Mouse (Mus musculus) forebrain, postnatal 0 days (tissue): ENCODE results near the gene Ms4a7. TPM values are rescaled to one million over a fixed set of nuclear protein-coding genes. Genes with fewer than 3 reads are reported as not detected.
"Not testable (repeated sequence)": the region's sequence is repeated elsewhere in the genome, so short reads cannot be mapped to it uniquely, and the experiment has no call there.

ENCODE experiments used
- ATAC-seq: fragments of 200-750 bp; cut with Nextera tagmentation; 2 replicates; pipeline ENCODE4 v1.8.0; 2017; ENCODE audit warnings: mild to moderate bottlenecking, moderate library complexity
- DNase-seq: peaks from one replicate; pipeline ENCODE4 v3.0.0-alpha.2; 2015
- H3K27ac ChIP-seq: fragments of 300-500 bp; sonication (generic); 2 replicates; pipeline ENCODE4 v1.5.1; 2014; ENCODE audit warnings: low read depth, mild to moderate bottlenecking, antibody characterized with exemption, low read length, moderate library complexity, mixed read lengths
- H3K27me3 ChIP-seq: fragments of 300-500 bp; sonication (generic); 2 replicates; pipeline ENCODE4 v1.6.1; 2014; ENCODE audit warnings: mild to moderate bottlenecking, low read length, mixed read lengths; ENCODE audit not compliant: insufficient read depth
- H3K36me3 ChIP-seq: fragments of 300-500 bp; sonication (generic); 2 replicates; pipeline ENCODE4 v1.6.1; 2014; ENCODE audit warnings: mild to moderate bottlenecking, moderate library complexity; ENCODE audit not compliant: insufficient read depth
- H3K4me1 ChIP-seq: fragments of 300-500 bp; sonication (generic); 2 replicates; pipeline ENCODE4 v1.6.1; 2014; ENCODE audit warnings: antibody characterized with exemption; ENCODE audit not compliant: insufficient read depth
- H3K4me2 ChIP-seq: fragments of 300-500 bp; sonication (generic); 2 replicates; pipeline ENCODE4 v1.6.1; 2014; ENCODE audit warnings: low read depth, mild to moderate bottlenecking, moderate library complexity
- H3K4me3 ChIP-seq: fragments of 300-500 bp; sonication (generic); 2 replicates; pipeline ENCODE4 v1.5.1; 2014; ENCODE audit warnings: low read depth, low read length, mixed read lengths
- H3K9ac ChIP-seq: fragments of 300-500 bp; sonication (generic); 2 replicates; pipeline ENCODE4 v1.6.1; 2014; ENCODE audit warnings: mild to moderate bottlenecking
- H3K9me3 ChIP-seq: fragments of 300-500 bp; sonication (generic); 2 replicates; pipeline ENCODE4 v1.6.1; 2016; ENCODE audit warnings: low read length
- CTCF ChIP-seq: sonication (generic); IDR thresholded peaks from 2 replicates; pipeline ENCODE4 v1.5.1; 2016; ENCODE audit warnings: antibody characterized with exemption, control low read depth, low read depth
- WGBS: fragments of 180-500 bp; shearing (Covaris S2); extraction: QIAGEN DNeasy Blood & Tissue Kit; methylation state at CpG from one replicate; pipeline ENCODE4 v1.1.7; 2014; 5-methylcytosine and 5-hydroxymethylcytosine counted together
- polyA plus RNA-seq: library from polyadenylated mRNA; unstranded; fragments of >200 nt; fragmentation: Nextera tagmentation; extraction: Ambion mirVana; gene quantifications from 2 replicates; pipeline ENCODE4 v1.2.1, GENCODE M21; 2015
- total RNA-seq: library from RNA; depleted of rRNA; stranded (reverse); fragments of >200 nt; gene quantifications from 2 replicates; pipeline ENCODE4 v1.2.3, GENCODE M21; 2014; rRNA removed

The Ms4a7 gene
- total and polyA plus RNA-seq, 2 experiments from 2014 or later = 1.1 to 3.3 TPM

DNA sequence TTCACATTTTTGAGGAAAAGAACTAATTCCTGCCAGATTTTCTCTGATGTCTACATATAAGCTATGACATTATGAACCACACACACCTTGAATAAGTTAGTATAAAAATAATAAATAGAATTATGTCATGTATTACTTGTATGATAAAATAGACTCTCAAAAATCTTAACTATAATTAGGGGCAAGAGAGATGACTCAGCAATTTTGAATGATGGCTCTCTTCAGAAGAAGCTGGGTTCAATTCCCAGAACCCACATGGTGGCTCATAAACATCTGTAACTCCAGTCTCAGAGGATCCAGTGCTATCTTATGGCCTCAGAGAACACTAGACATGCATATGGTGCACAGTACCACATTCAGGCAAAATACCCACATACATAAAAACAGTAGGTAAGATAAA lies 27.1 kb downstream of the Ms4a7 start:
- TF ChIP-seq CTCF = no peak

GRCm38 (mm10) chr19:11299529-11299928 lies 36.4 kb downstream of the Ms4a7 start:
- H3K9ac ChIP-seq, H3K9me3 ChIP-seq, H3K4me3 ChIP-seq, H3K4me1 ChIP-seq, ATAC-seq, H3K27ac ChIP-seq, DNase-seq, H3K36me3 ChIP-seq, H3K4me2 ChIP-seq, H3K27me3 ChIP-seq: not testable (repeated sequence)
- 27% methylated on average over 4 of the region's 4 CpGs for WGBS

More for the DNA sequence above, 27.1 kb downstream of the Ms4a7 start:
- Histone ChIP-seq H3K9me3 (no peaks in the 10 kb centered on the region), H3K27me3 (no peaks in the 10 kb centered on the region), H3K27ac (no peak overlapping the region), H3K4me2 (no peak overlapping the region), H3K9ac (no peak overlapping the region), H3K4me1 (no peaks in the 10 kb centered on the region), H3K36me3 (no peaks in the 10 kb centered on the region), H3K4me3 (no peak overlapping the region)
- ATAC-seq = no peak
- no peak for DNase-seq

- H3K4me2 ChIP-seq = no peak overlapping the region
- WGBS = 30% methylated on average over 2 of the region's 2 CpGs
Measured at GRCm38 (mm10) chr19:11298939-11299338, 37.0 kb downstream of the Ms4a7 start.

GRCm38 (mm10) chr19:11293616-11294015 lies 42.3 kb downstream of the Ms4a7 start:
- not testable (repeated sequence) for H3K4me1 ChIP-seq, H3K9me3 ChIP-seq, H3K4me3 ChIP-seq, H3K27me3 ChIP-seq, ATAC-seq, H3K36me3 ChIP-seq, DNase-seq, H3K9ac ChIP-seq, H3K27ac ChIP-seq
- 8% methylated on average over 3 of the region's 3 CpGs for WGBS
- peak overlapping the region; percentile 50; the same call in 1 of the 2 replicates for H3K4me2 ChIP-seq

More at GRCm38 (mm10) chr19:11298939-11299338, 37.0 kb downstream of the Ms4a7 start:
- DNase-seq = no peak
- Histone ChIP-seq H3K27ac (no peak overlapping the region), H3K27me3 (no peaks in the 10 kb centered on the region), H3K9me3 (no peaks in the 10 kb centered on the region), H3K36me3 (no peaks in the 10 kb centered on the region), H3K4me3 (no peak overlapping the region), H3K4me1 (no peaks in the 10 kb centered on the region), H3K9ac (no peak overlapping the region)
- no peak for ATAC-seq
- no peak for TF ChIP-seq CTCF

DNA sequence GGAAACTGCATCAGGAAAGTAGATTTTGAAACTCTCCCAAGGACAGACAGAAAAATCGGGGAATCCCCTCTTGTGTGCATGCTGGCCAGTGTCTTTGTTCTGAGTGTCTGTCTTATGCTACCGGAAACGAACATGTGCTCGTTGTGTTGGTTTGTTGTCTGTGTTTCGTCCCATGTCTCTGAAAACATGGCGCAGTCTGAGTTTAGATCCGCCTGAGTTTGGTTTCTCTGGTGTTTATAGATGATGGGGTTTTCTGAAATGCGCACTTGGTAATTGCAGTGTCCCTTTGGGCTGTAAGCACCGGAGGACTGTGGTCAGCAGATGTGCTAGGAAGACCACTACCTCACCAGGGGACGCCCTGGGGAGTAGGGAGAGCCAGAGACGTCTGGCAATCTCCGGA lies 43.0 kb downstream of the Ms4a7 start:
- H3K9me3 ChIP-seq = no peaks in the 10 kb centered on the region
- no peak overlapping the region for H3K27ac ChIP-seq
- H3K27me3 ChIP-seq = no peaks in the 10 kb centered on the region
- no peaks in the 10 kb centered on the region for H3K36me3 ChIP-seq
- TF ChIP-seq CTCF = no peak
- ATAC-seq (no peak), DNase-seq (peak; percentile 35)
- H3K9ac ChIP-seq = peak overlapping the region; percentile 33
- H3K4me1 ChIP-seq = no peaks in the 10 kb centered on the region
- H3K4me3 ChIP-seq = peak overlapping the region; percentile 32
- WGBS = 7% methylated on average over 12 of the region's 12 CpGs
- H3K4me2 ChIP-seq = peak overlapping the region; percentile 50

- DNase-seq (no peak), ATAC-seq (no peak)
- no peaks in the 10 kb centered on the region for H3K4me1 ChIP-seq
- no peaks in the 10 kb centered on the region for H3K9me3 ChIP-seq
- H3K27me3 ChIP-seq = no peaks in the 10 kb centered on the region
- 93% methylated on average over 2 of the region's 2 CpGs for WGBS
- no peak within 1 kb of the TSS for H3K4me2 ChIP-seq
- H3K36me3 ChIP-seq = no peaks in the 10 kb centered on the region
- H3K4me3 ChIP-seq = no peak within 1 kb of the TSS
- no peak within 1 kb of the TSS for H3K27ac ChIP-seq
- TF ChIP-seq CTCF = no peak
- H3K9ac ChIP-seq = no peak within 1 kb of the TSS
Measured at GRCm38 (mm10) chr19:11283773-11284172, 52.2 kb downstream of the Ms4a7 start, which contains the start of gene Ms4a5. Gene Ms4a5, minus strand, starts transcription at chr19:11283873.

DNA sequence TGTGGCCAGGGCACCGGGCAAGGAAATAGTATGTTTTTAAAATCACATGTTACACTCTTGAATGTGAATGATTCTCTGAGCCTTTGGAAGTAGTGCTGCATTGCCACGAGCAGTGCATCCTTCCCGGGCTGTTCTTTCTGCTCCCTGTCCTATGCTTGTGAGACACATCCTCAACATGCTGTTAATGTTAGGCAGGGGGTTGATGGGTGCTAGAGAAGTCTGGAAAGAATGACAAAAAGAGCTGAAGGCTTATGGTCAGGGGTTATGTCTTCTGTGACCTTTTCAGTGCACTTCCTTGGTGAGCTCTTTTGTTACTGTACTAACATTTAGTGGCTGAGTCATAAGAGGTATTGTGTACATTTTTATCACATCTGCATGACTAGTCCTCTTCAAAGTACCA lies 55.7 kb downstream of the Ms4a7 start:
- ATAC-seq = no peak
- no peaks in the 10 kb centered on the region for H3K4me1 ChIP-seq

GRCm38 (mm10) chr19:11276431-11276830 lies 59.5 kb downstream of the Ms4a7 start:
- no peaks in the 10 kb centered on the region for H3K4me1 ChIP-seq
- H3K27me3 ChIP-seq = no peaks in the 10 kb centered on the region
- TF ChIP-seq CTCF = no peak
- WGBS = 65% methylated on average over 5 of the region's 5 CpGs
- DNase-seq (no peak), ATAC-seq (no peak)
- H3K4me2 ChIP-seq = no peak overlapping the region
- no peak overlapping the region for H3K4me3 ChIP-seq
- H3K36me3 ChIP-seq = no peaks in the 10 kb centered on the region
- no peak overlapping the region for H3K27ac ChIP-seq
- no peaks in the 10 kb centered on the region for H3K9me3 ChIP-seq
- H3K9ac ChIP-seq = no peak overlapping the region

More for the DNA sequence above, 55.7 kb downstream of the Ms4a7 start:
- Histone ChIP-seq H3K4me2 (no peak overlapping the region), H3K9me3 (no peaks in the 10 kb centered on the region), H3K27ac (no peak overlapping the region), H3K27me3 (no peaks in the 10 kb centered on the region), H3K36me3 (no peaks in the 10 kb centered on the region), H3K9ac (no peak overlapping the region), H3K4me3 (no peak overlapping the region)
- WGBS = 91% methylated on average over 3 of the region's 3 CpGs
- no peak for TF ChIP-seq CTCF
- no peak for DNase-seq

Other genes with a start within 250 kb of the Ms4a7 start
- gene 1700017D01Rik, start 205.3 kb downstream of the Ms4a7 start, total RNA-seq = not detected in 2 replicates
- gene 1700017D01Rik, start 205.3 kb downstream of the Ms4a7 start, polyA plus RNA-seq = not detected in 2 replicates
- not detected in 2 replicates for gene 1700025F22Rik, start 170.8 kb downstream of the Ms4a7 start, total RNA-seq
- not detected in 2 replicates for gene 1700025F22Rik, start 170.8 kb downstream of the Ms4a7 start, polyA plus RNA-seq
- gene Ms4a13, start 139.4 kb downstream of the Ms4a7 start, total RNA-seq = not detected in 2 replicates
- not detected in 2 replicates for gene Ms4a13, start 139.4 kb downstream of the Ms4a7 start, polyA plus RNA-seq
- gene Ms4a12, start 103.7 kb downstream of the Ms4a7 start, total RNA-seq = not detected in 2 replicates
- not detected in 2 replicates for gene Ms4a12, start 103.7 kb downstream of the Ms4a7 start, polyA plus RNA-seq
- 0.14 TPM in 1 of 2 replicates, not detected in the other for gene Ms4a1, start 69.9 kb downstream of the Ms4a7 start, total RNA-seq
- gene Ms4a1, start 69.9 kb downstream of the Ms4a7 start, polyA plus RNA-seq = 0.05 TPM in 1 of 2 replicates, not detected in the other
- not detected in 2 replicates for gene Ms4a5, start 52.3 kb downstream of the Ms4a7 start, total RNA-seq
- gene Ms4a5, start 52.3 kb downstream of the Ms4a7 start, polyA plus RNA-seq = not detected in 2 replicates
- not detected in 2 replicates for gene Ms4a14, start 21.7 kb downstream of the Ms4a7 start, total RNA-seq
- gene Ms4a14, start 21.7 kb downstream of the Ms4a7 start, polyA plus RNA-seq = 0.08 TPM in 1 of 2 replicates, not detected in the other
- 1.2 TPM in 1 of 2 replicates, not detected in the other for gene Ms4a4a, start 39.4 kb upstream of the Ms4a7 start, total RNA-seq
- gene Ms4a4a, start 39.4 kb upstream of the Ms4a7 start, polyA plus RNA-seq = 0.58 and 2.9 TPM in 2 replicates
- not detected in 2 replicates for gene Ms4a4c, start 68.6 kb upstream of the Ms4a7 start, total RNA-seq
- gene Ms4a4c, start 68.6 kb upstream of the Ms4a7 start, polyA plus RNA-seq = 0.16 TPM in 1 of 2 replicates, not detected in the other
- gene Ms4a4b, start 107.4 kb upstream of the Ms4a7 start, total RNA-seq = not detected in 2 replicates
- not detected in 2 replicates for gene Ms4a4b, start 107.4 kb upstream of the Ms4a7 start, polyA plus RNA-seq
- 2.5 and 5.9 TPM in 2 replicates for gene Ms4a6c, start 133.2 kb upstream of the Ms4a7 start, total RNA-seq
- 2.5 and 3.0 TPM in 2 replicates for gene Ms4a6c, start 133.2 kb upstream of the Ms4a7 start, polyA plus RNA-seq
- 0.15 TPM in 1 of 2 replicates, not detected in the other for gene Gm8369, start 149.8 kb upstream of the Ms4a7 start, total RNA-seq
- 0.54 and 0.73 TPM in 2 replicates for gene Gm8369, start 149.8 kb upstream of the Ms4a7 start, polyA plus RNA-seq
- 2.2 and 5.9 TPM in 2 replicates for gene Ms4a6b, start 180.4 kb upstream of the Ms4a7 start, total RNA-seq
- gene Ms4a6b, start 180.4 kb upstream of the Ms4a7 start, polyA plus RNA-seq = 2.0 and 3.3 TPM in 2 replicates
- gene Ms4a4d, start 200.7 kb upstream of the Ms4a7 start, total RNA-seq = not detected in 2 replicates
- not detected in 2 replicates for gene Ms4a4d, start 200.7 kb upstream of the Ms4a7 start, polyA plus RNA-seq